Mouse (Mus musculus): ENCODE results near the gene Scn1b. TPM values are rescaled to one million over a fixed set of nuclear protein-coding genes. Genes with fewer than 3 reads are reported as not detected.
A peak's percentile ranks its signal among the peaks of the same experiment; 100 is the strongest.

Gene Scn1b
- total and polyA plus RNA-seq, 3 experiments: 31.8 to 41.9 (median 32.5) TPM

DNA sequence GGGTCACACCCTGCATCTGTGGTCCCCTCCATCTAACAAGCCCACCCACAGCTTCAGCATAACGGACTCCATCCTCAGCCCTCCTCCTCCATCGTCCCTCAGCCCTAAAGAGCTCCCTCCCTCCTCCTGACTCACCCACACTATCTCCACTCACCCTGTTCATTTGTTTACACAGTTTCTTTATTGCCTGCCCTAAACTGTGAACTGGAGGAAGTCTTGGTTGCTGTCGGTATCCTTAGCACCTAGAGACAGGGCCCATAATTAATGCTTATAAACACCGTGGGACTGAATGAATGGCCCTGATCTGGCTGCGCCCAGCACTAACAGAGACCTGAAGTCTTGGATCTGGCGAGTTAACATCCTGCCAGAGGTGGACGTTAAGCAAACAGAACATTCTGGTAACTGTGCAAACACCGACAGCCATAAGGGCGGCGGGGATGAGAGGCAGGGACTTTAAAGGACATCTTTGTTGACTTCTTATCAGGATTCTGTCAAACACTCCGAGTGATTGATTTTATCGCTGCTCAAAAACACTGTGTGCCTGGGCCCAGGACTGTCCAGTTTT, 18.9 kb upstream of the Scn1b start:
- Histone ChIP-seq H3K4me1 (ENCODE audit: control insufficient read depth, insufficient read depth, low read length) (peaks cover 13% of the 10 kb centered on the region), H3K27me3 (ENCODE audit: control insufficient read depth, insufficient read depth, low read length) (no peaks in the 10 kb centered on the region), H3K27ac (no peak overlapping the region), H3K4me3 (no peak overlapping the region), H3K36me3 (ENCODE audit: control insufficient read depth, insufficient read depth, low read length) (no peaks in the 10 kb centered on the region), H3K79me2 (replicated peaks; ENCODE audit: control insufficient read depth, insufficient read depth, low read length) (peaks cover 13% of the 10 kb centered on the region), H3K9ac (ENCODE audit: low read depth, low read length) (no peak overlapping the region)
- 56% methylated on average over 12 of the region's 12 CpGs for WGBS
- intact Hi-C loops (cut with DNase I): no loop called here
- TF ChIP-seq POLR2A (IDR thresholded peaks at IDR 0.05; ENCODE audit: insufficient read depth, low read depth, low read length) (no peak), CTCF (IDR thresholded peaks at IDR 0.05) (no peak), EP300 (IDR thresholded peaks at IDR 0.05; ENCODE audit: insufficient read depth, low read depth, low read length) (no peak)
- no peak for DNase-seq

DNA sequence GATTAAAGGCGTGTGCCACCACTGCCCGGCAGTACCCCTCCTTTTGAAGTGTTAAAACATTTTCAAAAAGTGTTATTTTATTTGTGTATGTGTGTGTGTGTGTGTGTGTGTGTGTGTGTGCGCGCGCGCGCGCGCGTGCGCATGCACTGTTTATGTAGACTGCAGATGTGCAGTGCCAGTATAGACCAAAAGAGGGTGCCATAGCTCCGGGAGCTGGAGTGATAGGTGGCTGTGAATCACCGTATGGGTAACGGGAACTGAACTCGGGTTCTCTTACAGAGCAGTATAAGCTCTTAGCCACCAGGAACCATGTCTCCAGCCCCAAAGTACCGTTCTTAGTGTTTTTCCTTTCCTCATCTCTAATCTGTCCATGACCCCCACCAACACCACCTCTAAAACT, 18.1 kb upstream of the Scn1b start:
- Histone ChIP-seq H3K27me3 (ENCODE audit: control insufficient read depth, insufficient read depth, low read length) (no peaks in the 10 kb centered on the region), H3K9ac (ENCODE audit: low read depth, low read length) (no peak overlapping the region), H3K79me2 (replicated peaks; ENCODE audit: control insufficient read depth, insufficient read depth, low read length) (peaks cover 13% of the 10 kb centered on the region), H3K4me3 (no peak overlapping the region), H3K4me1 (ENCODE audit: control insufficient read depth, insufficient read depth, low read length) (peaks cover 11% of the 10 kb centered on the region), H3K27ac (no peak overlapping the region), H3K36me3 (ENCODE audit: control insufficient read depth, insufficient read depth, low read length) (no peaks in the 10 kb centered on the region)
- TF ChIP-seq CTCF (IDR thresholded peaks at IDR 0.05) (peak; percentile 42), POLR2A (IDR thresholded peaks at IDR 0.05; ENCODE audit: insufficient read depth, low read depth, low read length) (no peak)
- 98% methylated on average over 16 of the region's 16 CpGs for WGBS
- intact Hi-C loops (cut with DNase I): no loop called here
- no peak for DNase-seq

DNA sequence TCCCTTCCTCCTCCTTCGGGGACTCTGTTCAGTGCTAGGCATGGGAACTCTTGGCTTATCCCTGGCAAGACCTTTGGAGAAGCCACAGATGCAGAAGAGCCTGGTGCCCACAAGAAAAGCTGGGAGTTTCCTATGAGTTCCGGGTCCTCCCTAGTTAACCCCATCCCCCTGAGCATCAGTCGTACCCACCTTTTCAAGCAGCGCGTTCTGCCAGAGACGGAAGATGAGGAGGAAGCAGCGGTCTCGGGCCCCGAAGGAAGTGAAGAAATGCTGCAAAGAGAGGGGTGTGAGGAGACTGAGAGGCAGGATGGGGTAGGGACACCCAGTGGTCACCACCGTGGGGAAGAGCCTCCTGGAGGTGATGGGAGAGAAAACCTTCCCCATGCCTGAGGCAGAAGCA, 14.1 kb upstream of the Scn1b start:
- no peak for DNase-seq
- Histone ChIP-seq H3K4me1 (ENCODE audit: control insufficient read depth, insufficient read depth, low read length) (no peaks in the 10 kb centered on the region), H3K4me3 (no peak overlapping the region), H3K79me2 (replicated peaks; ENCODE audit: control insufficient read depth, insufficient read depth, low read length) (peaks cover 4% of the 10 kb centered on the region; the same call in 1 of the 2 replicates), H3K9ac (ENCODE audit: low read depth, low read length) (no peak overlapping the region), H3K27me3 (ENCODE audit: control insufficient read depth, insufficient read depth, low read length) (no peaks in the 10 kb centered on the region), H3K36me3 (ENCODE audit: control insufficient read depth, insufficient read depth, low read length) (no peaks in the 10 kb centered on the region), H3K27ac (no peak overlapping the region)
- whole genome bisulfite sequencing: 74% methylated on average over 10 of the region's 10 CpGs
- no peak for TF ChIP-seq CTCF (IDR thresholded peaks at IDR 0.05)
- intact Hi-C loops (cut with DNase I): no loop called here

DNA sequence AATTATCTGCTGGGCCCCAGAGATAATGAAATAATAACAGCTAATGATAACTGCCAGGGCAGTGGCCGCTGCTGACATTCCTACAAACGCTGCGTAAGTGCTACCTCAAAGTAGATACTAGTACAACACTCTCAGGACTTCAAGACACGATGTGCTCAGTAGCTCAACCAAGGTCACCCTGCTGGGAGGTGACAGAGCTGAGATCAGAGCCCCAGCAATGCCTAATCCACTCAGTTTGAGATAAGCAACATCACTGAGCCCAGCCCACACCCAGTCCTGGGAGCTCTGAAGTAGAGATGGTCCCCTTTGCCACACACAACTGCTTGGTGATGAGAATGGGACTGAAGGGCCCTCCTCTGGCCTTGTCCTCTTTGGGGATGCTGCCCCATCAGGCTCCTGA, 13.5 kb upstream of the Scn1b start:
- intact Hi-C loops (cut with DNase I): no loop called here
- Histone ChIP-seq H3K9ac (ENCODE audit: low read depth, low read length) (no peak overlapping the region), H3K79me2 (replicated peaks; ENCODE audit: control insufficient read depth, insufficient read depth, low read length) (0 out of 2 replicates have a peak, but pooled peaks cover 2% of the 10 kb centered on the region), H3K4me3 (no peak overlapping the region), H3K27ac (no peak overlapping the region), H3K27me3 (ENCODE audit: control insufficient read depth, insufficient read depth, low read length) (no peaks in the 10 kb centered on the region), H3K4me1 (ENCODE audit: control insufficient read depth, insufficient read depth, low read length) (no peaks in the 10 kb centered on the region), H3K36me3 (ENCODE audit: control insufficient read depth, insufficient read depth, low read length) (no peaks in the 10 kb centered on the region)
- 59% methylated on average over 4 of the region's 4 CpGs for WGBS
- TF ChIP-seq CTCF (IDR thresholded peaks at IDR 0.05) (no peak), EP300 (IDR thresholded peaks at IDR 0.05; ENCODE audit: insufficient read depth, low read depth, low read length) (no peak), POLR2A (IDR thresholded peaks at IDR 0.05; ENCODE audit: insufficient read depth, low read depth, low read length) (no peak)
- no peak for DNase-seq

DNA sequence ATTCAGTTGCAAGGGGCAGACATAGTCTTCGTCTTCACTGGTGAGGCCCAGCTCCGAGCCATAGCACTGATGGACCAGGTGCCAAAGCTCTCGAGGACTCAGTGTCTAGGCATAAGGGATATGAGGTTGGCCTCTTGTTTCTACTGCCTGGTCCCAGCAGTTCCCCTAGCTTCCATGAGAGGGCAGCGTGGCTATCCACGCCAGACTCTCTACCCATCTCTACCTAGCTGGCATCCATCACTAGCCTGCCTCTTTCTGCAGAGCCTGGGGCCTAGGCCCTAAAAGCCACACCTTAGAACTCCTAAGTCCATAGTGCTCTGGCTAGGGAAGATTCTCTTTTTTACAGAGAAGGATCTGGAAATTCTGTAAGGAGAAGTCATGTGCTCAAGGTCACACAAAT, 13.0 kb upstream of the Scn1b start:
- no peaks in the 10 kb centered on the region for H3K27me3 ChIP-seq (ENCODE audit: control insufficient read depth, insufficient read depth, low read length)
- no peak overlapping the region for H3K27ac ChIP-seq
- H3K4me1 ChIP-seq (ENCODE audit: control insufficient read depth, insufficient read depth, low read length): no peaks in the 10 kb centered on the region
- H3K4me3 ChIP-seq: no peak overlapping the region
- intact Hi-C loops (cut with DNase I): loop anchor here (1.0 kb wide), 2 partner anchors 33 to 38 kb away; no protein-coding TSS in a partner anchor
- WGBS: 56% methylated on average over 5 of the region's 5 CpGs
- H3K36me3 ChIP-seq (ENCODE audit: control insufficient read depth, insufficient read depth, low read length): no peaks in the 10 kb centered on the region
- H3K9ac ChIP-seq (ENCODE audit: low read depth, low read length): no peak overlapping the region
- DNase-seq: peak; percentile 67 to 78
- TF ChIP-seq CTCF (IDR thresholded peaks at IDR 0.05) (peak; percentile 99), POLR2A (IDR thresholded peaks at IDR 0.05; ENCODE audit: insufficient read depth, low read depth, low read length) (no peak), EP300 (IDR thresholded peaks at IDR 0.05; ENCODE audit: insufficient read depth, low read depth, low read length) (0 out of 2 replicates have a peak, but pooled peaks have one; percentile 54)
- 0 out of 2 replicates have a peak, but pooled peaks cover 2% of the 10 kb centered on the region for H3K79me2 ChIP-seq (replicated peaks; ENCODE audit: control insufficient read depth, insufficient read depth, low read length)

DNA sequence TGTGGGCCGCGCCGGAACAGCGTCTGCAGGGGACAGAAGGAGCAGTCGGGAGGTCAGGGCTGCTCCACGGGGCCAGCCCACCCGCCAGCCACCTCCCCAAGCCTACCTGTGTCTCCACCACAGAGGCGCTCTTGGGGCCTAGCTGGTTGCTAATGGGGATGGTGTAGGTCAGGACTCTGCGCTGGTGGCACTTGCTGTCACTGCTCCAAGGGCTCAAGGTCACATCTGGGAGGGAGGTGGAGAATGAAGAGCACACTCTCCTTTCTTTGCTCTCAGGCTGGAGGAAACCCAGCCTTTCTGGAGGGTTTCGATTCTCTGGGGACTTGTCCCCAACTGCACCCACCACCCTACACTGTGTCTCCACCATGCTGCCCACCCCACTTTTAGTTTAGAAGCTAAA, 8.9 kb upstream of the Scn1b start:
- TF ChIP-seq EP300 (IDR thresholded peaks at IDR 0.05; ENCODE audit: insufficient read depth, low read depth, low read length): no peak
- TF ChIP-seq CTCF (IDR thresholded peaks at IDR 0.05): no peak
- no peak for TF ChIP-seq POLR2A (IDR thresholded peaks at IDR 0.05; ENCODE audit: insufficient read depth, low read depth, low read length)
- 93% methylated on average over 10 of the region's 10 CpGs for WGBS
- Histone ChIP-seq H3K27me3 (ENCODE audit: control insufficient read depth, insufficient read depth, low read length) (no peaks in the 10 kb centered on the region), H3K27ac (no peak overlapping the region), H3K79me2 (replicated peaks; ENCODE audit: control insufficient read depth, insufficient read depth, low read length) (no peaks in the 10 kb centered on the region), H3K4me3 (no peak overlapping the region), H3K36me3 (ENCODE audit: control insufficient read depth, insufficient read depth, low read length) (no peaks in the 10 kb centered on the region), H3K4me1 (ENCODE audit: control insufficient read depth, insufficient read depth, low read length) (no peaks in the 10 kb centered on the region), H3K9ac (ENCODE audit: low read depth, low read length) (no peak overlapping the region)
- DNase-seq: no peak
- intact Hi-C loops (cut with DNase I): no loop called here
